Mouse (Mus musculus) olfactory bulb, adult 2 months (tissue): ENCODE results near the gene Slc12a7.

Source experiments
- CTCF ChIP-seq: fragments of 200-500 bp; IDR thresholded peaks from 2 replicates; pipeline ENCODE4 v1.5.1; 2012; ENCODE audit warnings: low read depth, mild to moderate bottlenecking, low read length, moderate library complexity; ENCODE audit not compliant: insufficient read depth
- POLR2A ChIP-seq: fragments of 200-500 bp; IDR thresholded peaks from 2 replicates; pipeline ENCODE4 v1.6.1; 2012; ENCODE audit warnings: mild to moderate bottlenecking, low read depth, low read length, moderate library complexity; ENCODE audit not compliant: insufficient read depth

GRCm38 (mm10) chr13:73694972-73695371 lies 37.9 kb upstream of the Slc12a7 start:
- no peak for TF ChIP-seq CTCF
- no peak for TF ChIP-seq POLR2A
